In genomic region chr7:107666262-107666902, GRCm38 (mm10) we compare ENCODE assay signal across 8 mouse cellular contexts. TPM values are rescaled to one million over a fixed set of nuclear protein-coding genes. Genes with fewer than 3 reads are reported as not detected.
A peak's percentile ranks its signal among the peaks of the same experiment; 100 is the strongest.
DNase-seq lines count a peak whose midpoint lies in the region; ATAC-seq lines count a peak whose summit lies in the region.

No protein-coding gene starts in this region.

- H3K27me3 ChIP-seq in forebrain, embryonic 10.5 days (ENCODE audit: poor library complexity, severe bottlenecking) = peaks cover 42% of the 10 kb centered on the region
- peaks cover 3% of the 10 kb centered on the region; the same call in 1 of the 2 replicates for H3K27me3 ChIP-seq in hindbrain, embryonic 16.5 days (replicated peaks; ENCODE audit: control insufficient read depth, insufficient read depth, low read length)
- H3K27me3 ChIP-seq in midbrain, embryonic 11.5 days (ENCODE audit: control insufficient read depth, insufficient read depth, low read length) = no peaks in the 10 kb centered on the region

- H3K9ac ChIP-seq in hindbrain, embryonic 16.5 days (ENCODE audit: low read depth, low read length) = peak overlapping the region; percentile 47; the same call in 1 of the 2 replicates
- peak overlapping the region; percentile 48 for H3K9ac ChIP-seq in midbrain, embryonic 11.5 days (ENCODE audit: low read length)

- no peaks in the 10 kb centered on the region for H3K9me3 ChIP-seq in forebrain, embryonic 10.5 days
- no peaks in the 10 kb centered on the region for H3K9me3 ChIP-seq in hindbrain, embryonic 16.5 days (ENCODE audit: control insufficient read depth, low read length)
- H3K9me3 ChIP-seq in midbrain, embryonic 11.5 days (ENCODE audit: control insufficient read depth, low read length) = no peaks in the 10 kb centered on the region

- WGBS in forebrain, embryonic 10.5 days = 54% methylated on average over 13 of the region's 13 CpGs
- WGBS in hindbrain, embryonic 16.5 days = 39% methylated on average over 13 of the region's 13 CpGs
- 64% methylated on average over 13 of the region's 13 CpGs for WGBS in midbrain, embryonic 11.5 days

- ATAC-seq in frontal cortex, adult (ENCODE audit: low TSS enrichment) = 0 out of 2 replicates have a peak, but pooled peaks have one; percentile 3
- ATAC-seq in hindbrain, embryonic 16.5 days = peak; percentile 38; the same call in 1 of the 2 replicates
- ATAC-seq in midbrain, embryonic 11.5 days (ENCODE audit: low FRiP score) = peak; percentile 4; the same call in 1 of the 2 replicates

- 0 out of 2 replicates have a peak, but pooled peaks cover 2% of the 10 kb centered on the region for H3K36me3 ChIP-seq in forebrain, embryonic 10.5 days (replicated peaks)
- no peaks in the 10 kb centered on the region for H3K36me3 ChIP-seq in hindbrain, embryonic 16.5 days (ENCODE audit: control insufficient read depth, insufficient read depth, low read length)
- H3K36me3 ChIP-seq in midbrain, embryonic 11.5 days (ENCODE audit: control insufficient read depth, insufficient read depth, low read length) = no peaks in the 10 kb centered on the region

- H3K4me2 ChIP-seq in hindbrain, embryonic 16.5 days (ENCODE audit: low read length) = peak overlapping the region; percentile 42
- peak overlapping the region; percentile 25; the same call in 1 of the 2 replicates for H3K4me2 ChIP-seq in midbrain, embryonic 11.5 days

- peak overlapping the region; percentile 88 for H3K27ac ChIP-seq in forebrain, embryonic 10.5 days
- H3K27ac ChIP-seq in hindbrain, embryonic 16.5 days (ENCODE audit: low read depth, low read length) = peak overlapping the region; percentile 2; the same call in 1 of the 2 replicates
- H3K27ac ChIP-seq in midbrain, embryonic 11.5 days (ENCODE audit: low read depth, low read length) = no peak overlapping the region

- no peak for DNase-seq in frontal cortex, postnatal 36 days (ENCODE audit: low spot score in 2 of 2)
- DNase-seq in forebrain, embryonic 10.5 days (ENCODE audit: extremely low spot score, low spot score) = no peak
- DNase-seq in midbrain, embryonic 11.5 days (ENCODE audit: low spot score, missing footprints) = no peak
- no peak for DNase-seq in right cerebral cortex, postnatal 36 days (ENCODE audit: low spot score in 2 of 2)
- no peak for DNase-seq in adrenal gland, postnatal 36 days
- DNase-seq in gastrocnemius, postnatal 25 days = no peak

- peak overlapping the region; percentile 46 for H3K4me3 ChIP-seq in forebrain, embryonic 10.5 days
- peak overlapping the region; percentile 19 for H3K4me3 ChIP-seq in hindbrain, embryonic 16.5 days (ENCODE audit: low read length)
- no peak overlapping the region for H3K4me3 ChIP-seq in midbrain, embryonic 11.5 days (ENCODE audit: low read depth, low read length)

- peaks cover 58% of the 10 kb centered on the region for H3K4me1 ChIP-seq in forebrain, embryonic 10.5 days
- H3K4me1 ChIP-seq in hindbrain, embryonic 16.5 days (ENCODE audit: control insufficient read depth, insufficient read depth, low read depth, low read length) = peaks cover 8% of the 10 kb centered on the region
- H3K4me1 ChIP-seq in midbrain, embryonic 11.5 days (ENCODE audit: control insufficient read depth, insufficient read depth, low read length) = peaks cover 22% of the 10 kb centered on the region

RNA-seq across cellular contexts. Expression of gene 5330417H12Rik, which starts 41.4 kb away (rescaled TPM):
- polyA plus RNA-seq in forebrain, embryonic 10.5 days (2016; fragmentation: Nextera tagmentation; extraction: Ambion mirVana) = not detected in 2 replicates
- not detected in 2 replicates for polyA plus RNA-seq in hindbrain, embryonic 16.5 days (2015; fragmentation: Nextera tagmentation; extraction: Ambion mirVana)
- not detected in 2 replicates for polyA plus RNA-seq in midbrain, embryonic 11.5 days (2014; fragmentation: Nextera tagmentation; extraction: Ambion mirVana)
- total RNA-seq in adrenal gland, postnatal 36 days (2021) = not detected
- not detected for total RNA-seq in gastrocnemius, postnatal 25 days (2021)
